Mouse (Mus musculus): ENCODE measurements around the gene H2-M5.

H2-M5 gene

DNA sequence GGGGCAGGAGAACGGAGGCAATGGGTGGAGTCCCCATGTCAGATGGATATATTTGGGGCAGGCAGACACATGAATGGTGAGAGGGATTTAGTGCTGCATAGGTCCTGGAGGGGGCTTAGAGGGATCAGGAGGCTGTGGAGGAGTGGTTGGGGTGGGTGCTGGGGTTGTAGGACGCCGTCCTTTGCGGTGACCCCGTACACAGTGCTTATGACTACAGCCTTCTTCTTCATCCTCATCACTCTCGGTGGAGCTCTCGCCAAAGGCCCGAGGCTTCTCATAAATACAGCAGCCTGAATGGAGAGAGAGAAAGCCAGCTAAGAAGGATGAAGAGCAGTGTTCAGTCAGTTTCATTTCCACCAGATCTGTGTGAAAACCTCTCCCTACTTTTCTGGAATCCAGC, 40.1 kb downstream of the H2-M5 start:
- no peak for DNase-seq (ENCODE audit: low spot score in 2 of 2)

DNA sequence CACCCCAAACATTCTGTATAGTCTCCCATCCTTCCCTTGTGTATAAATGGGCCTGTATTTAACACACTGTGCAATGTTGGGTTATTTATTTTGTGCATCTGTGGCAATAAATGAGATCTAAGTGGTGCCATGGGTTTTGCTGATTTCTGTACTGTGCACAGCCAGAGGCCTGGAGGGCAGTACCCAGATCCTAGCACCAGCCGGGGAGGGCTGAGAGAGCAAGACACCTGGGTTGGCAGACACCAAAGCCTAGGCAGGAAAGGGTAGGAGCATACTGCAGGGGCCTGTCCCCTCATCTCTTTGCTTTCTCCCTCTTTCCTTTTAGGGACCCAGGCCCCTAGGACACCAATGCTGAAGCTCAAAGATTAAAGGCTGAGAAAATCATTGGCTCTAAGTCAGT, 41.1 kb downstream of the H2-M5 start:
- no peak for DNase-seq (ENCODE audit: low spot score in 2 of 2)

DNA sequence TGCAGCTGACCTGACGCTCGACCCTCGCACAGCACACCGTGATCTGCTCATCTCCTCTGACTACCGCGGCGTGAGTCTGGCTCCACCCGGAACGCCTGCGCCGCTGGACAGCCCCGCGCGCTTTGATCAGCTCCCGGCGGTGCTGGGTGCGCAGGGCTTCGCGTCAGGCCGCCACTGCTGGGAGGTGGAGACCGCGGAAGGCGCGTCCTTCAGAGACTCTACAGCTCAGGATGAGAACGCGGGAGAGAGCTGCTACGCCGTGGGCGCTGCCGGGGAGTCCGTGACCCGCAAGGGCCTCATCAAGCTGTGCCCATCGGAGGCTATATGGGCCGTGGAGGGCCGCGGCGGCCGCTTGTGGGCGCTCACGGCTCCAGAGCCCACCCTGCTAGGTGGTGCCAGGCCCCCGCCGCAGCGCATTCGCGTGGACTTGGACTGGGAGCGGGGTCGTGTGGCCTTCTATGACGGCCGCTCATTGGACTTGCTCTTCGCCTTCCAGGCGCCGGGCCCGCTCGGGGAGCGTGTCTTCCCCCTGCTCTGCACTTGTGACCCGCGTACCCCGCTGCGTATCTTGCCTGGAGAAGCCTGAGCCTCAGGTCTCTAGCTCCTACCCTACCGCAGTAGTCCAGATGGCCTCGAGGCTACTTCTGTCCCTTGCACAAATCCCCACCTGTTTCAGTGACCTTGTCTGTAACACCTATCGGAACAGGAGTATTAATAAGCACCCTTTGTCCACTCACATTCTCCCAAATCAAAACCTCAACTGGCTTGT, 42.1 kb downstream of the H2-M5 start:
- DNase-seq (ENCODE audit: low spot score in 2 of 2): peak in 1 of 2 experiments; percentile 52

DNA sequence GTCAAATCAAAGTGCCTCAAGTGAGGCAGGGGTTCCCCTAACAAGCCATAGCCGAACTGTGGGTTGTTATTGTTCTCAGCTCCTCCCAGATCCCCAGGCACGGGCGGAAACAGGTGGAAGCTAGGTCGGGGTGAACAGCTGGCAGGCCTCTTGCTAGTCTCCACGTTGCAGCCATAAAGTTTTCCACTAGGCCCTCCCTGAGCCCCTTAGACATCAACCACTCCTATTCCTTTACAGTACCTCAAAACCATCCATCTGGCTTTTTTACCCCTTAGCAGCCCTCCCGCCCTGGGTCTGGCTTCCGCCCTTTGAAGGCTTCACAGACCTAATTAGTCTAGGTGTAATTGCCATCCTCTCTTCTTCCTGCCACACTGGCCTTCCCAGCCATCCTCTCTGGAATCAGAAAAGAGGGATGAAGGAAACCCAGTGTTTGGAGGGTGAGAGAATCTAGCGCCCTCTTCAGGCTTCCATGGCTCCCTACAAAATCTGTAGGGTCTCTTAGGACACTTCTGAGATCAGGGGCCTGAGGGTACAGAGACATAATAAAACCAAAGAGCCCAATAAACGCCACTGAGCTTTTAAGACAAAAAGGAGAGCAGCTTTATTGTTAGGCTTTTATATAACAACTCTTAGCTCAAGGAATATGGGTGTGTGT, 45.1 kb downstream of the H2-M5 start:
- no peak for DNase-seq (ENCODE audit: low spot score in 2 of 2)

DNA sequence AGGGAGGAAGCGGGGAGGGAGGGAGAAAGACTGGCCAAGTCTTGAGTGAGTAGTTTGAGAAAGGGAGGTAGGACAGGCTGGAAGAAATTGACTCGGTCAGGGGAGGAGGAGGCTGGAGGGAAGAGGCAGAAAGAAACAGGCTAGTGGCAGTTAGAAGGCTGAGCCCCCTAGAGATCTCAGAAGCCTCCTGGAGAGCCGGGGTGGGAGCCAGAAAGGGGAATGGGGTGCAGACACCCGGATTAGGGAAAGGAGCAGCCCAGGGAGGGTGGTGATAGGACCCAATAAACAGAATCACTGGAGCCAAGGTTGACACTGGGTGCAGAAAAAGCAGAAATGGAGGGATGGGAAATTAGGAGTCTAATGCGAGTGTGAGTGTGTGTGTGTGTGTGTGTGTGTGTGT, 45.6 kb downstream of the H2-M5 start:
- DNase-seq (ENCODE audit: low spot score in 2 of 2): no peak

DNA sequence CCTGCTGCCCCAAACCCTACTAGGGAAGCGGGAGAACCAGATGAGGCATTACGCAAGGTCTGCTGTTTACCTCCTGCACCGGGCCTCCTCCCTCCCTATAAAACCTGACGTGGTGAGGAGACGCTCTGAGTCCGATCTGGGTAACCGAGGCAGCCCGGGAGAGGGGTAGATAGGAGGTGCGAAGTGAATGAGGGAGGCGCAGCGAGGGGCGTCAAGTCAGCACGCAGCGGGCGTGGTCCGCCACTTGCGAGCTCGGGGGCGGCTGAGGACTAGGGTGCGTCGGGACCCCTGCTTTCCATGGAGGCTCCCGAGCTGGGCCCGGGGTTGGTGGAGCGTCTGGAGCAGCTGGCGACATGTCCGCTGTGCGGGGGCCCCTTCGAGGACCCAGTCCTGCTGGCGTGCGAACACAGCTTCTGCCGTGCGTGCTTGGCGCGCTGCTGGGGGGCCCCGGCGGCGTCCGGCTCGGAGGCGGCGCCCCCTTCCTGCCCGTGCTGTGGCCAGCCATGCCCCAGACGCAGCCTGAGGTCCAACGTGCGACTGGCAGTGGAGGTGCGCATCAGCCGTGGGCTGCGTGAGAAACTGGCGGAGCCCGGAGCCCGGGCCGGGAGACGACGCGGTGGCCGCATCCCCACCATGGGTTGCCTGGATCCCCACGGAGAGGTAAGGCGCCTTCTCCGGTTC, 46.4 kb downstream of the H2-M5 start, which contains the start of gene Rnf39:
Rnf39 (plus strand) TSS at position 128 of the 681 bp plus-strand sequence.
- no peak for DNase-seq (ENCODE audit: low spot score in 2 of 2)

DNA sequence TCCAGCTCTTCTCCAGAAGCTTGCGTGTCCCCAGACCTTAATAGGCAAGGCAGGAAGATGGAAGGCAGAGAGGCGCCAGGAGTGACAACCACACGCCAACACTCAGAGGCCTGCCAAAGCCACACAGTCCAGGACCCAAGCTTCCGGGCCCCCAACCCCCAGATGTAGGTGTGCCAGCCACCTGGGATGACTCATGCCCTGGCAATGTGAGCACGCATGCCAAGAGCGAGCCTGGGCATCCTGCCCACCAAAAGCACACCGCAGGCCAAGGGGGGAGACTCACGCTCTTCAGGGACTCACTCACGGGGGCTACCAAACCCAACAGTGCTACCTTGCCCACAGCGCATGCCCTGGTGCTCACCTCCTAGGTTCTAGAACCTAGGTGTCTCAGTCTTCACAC, 46.9 kb downstream of the H2-M5 start:
- no peak for DNase-seq (ENCODE audit: low spot score in 2 of 2)

DNA sequence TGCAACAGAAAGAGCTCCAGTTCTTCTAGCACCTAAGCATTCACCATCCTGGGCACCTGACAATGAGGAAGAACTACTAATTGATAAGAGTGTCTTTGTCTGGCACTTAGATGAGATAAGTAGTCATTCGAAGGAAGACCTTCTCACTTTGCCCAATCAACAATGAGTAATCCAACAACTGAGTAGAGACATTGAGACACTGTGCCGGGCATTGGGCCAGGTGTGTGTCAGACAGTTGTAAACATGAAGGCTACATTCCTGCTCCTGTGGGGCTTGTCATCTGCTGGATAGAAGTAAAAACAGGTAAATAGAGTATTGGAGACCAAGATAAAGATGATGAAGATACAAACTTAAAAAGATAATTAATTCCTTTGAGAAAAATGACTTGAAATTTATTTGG, 51.3 kb downstream of the H2-M5 start:
- no peak for DNase-seq (ENCODE audit: low spot score in 2 of 2)

Measured in frontal cortex, postnatal 14 days (tissue).